Mouse (Mus musculus) embryonic facial prominence, embryonic 15.5 days (tissue): ENCODE results near the gene Prr7. TPM values are rescaled to one million over a fixed set of nuclear protein-coding genes. Genes with fewer than 3 reads are reported as not detected.
A peak's percentile ranks its signal among the peaks of the same experiment; 100 is the strongest.

Experiments used
- ATAC-seq: fragments of 200-750 bp; cut with Nextera tagmentation; 2 replicates; pipeline ENCODE4 v1.8.0; 2017; ENCODE audit warnings: low read depth, moderate TSS enrichment; ENCODE audit not compliant: insufficient number of reproducible peaks, low FRiP score, low TSS enrichment
- H3K27ac ChIP-seq: fragments of 300-500 bp; sonication (generic); replicated peaks from 2 replicates; pipeline ENCODE4 v1.5.1; 2015; ENCODE audit warnings: mild to moderate bottlenecking, inconsistent platforms
- H3K27me3 ChIP-seq: fragments of 300-500 bp; sonication (generic); 2 replicates; pipeline ENCODE4 v1.6.1; 2015; ENCODE audit warnings: inconsistent platforms
- H3K36me3 ChIP-seq: fragments of 300-500 bp; sonication (generic); 2 replicates; pipeline ENCODE4 v1.6.1; 2015; ENCODE audit warnings: mild to moderate bottlenecking, inconsistent platforms
- H3K4me1 ChIP-seq: fragments of 300-500 bp; sonication (generic); 2 replicates; pipeline ENCODE4 v1.6.1; 2015; ENCODE audit warnings: inconsistent platforms
- H3K4me2 ChIP-seq: fragments of 300-500 bp; sonication (generic); replicated peaks from 2 replicates; pipeline ENCODE4 v1.6.1; 2015; ENCODE audit warnings: mild to moderate bottlenecking, inconsistent platforms
- H3K4me3 ChIP-seq: fragments of 300-500 bp; sonication (generic); replicated peaks from 2 replicates; pipeline ENCODE4 v1.5.1; 2015; ENCODE audit warnings: mild to moderate bottlenecking, inconsistent platforms
- H3K9ac ChIP-seq: fragments of 300-500 bp; sonication (generic); 2 replicates; pipeline ENCODE4 v1.6.1; 2015; ENCODE audit warnings: inconsistent platforms
- H3K9me3 ChIP-seq: fragments of 300-500 bp; sonication (generic); replicated peaks from 2 replicates; pipeline ENCODE4 v1.6.1; 2016; ENCODE audit warnings: inconsistent platforms
- WGBS: fragments of 180-500 bp; shearing (Covaris S2); methylation state at CpG from one replicate; pipeline ENCODE4 v1.1.7; 2015; 5-methylcytosine and 5-hydroxymethylcytosine counted together
- polyA plus RNA-seq: library from polyadenylated mRNA; unstranded; fragments of >200 nt; fragmentation: Nextera tagmentation; extraction: Ambion mirVana; gene quantifications from 2 replicates; pipeline ENCODE4 v1.2.1, GENCODE M21; 2015

Gene Prr7
- polyA plus RNA-seq, 1 experiment from 2014 or later, result 1.5 TPM

GRCm38 (mm10) chr13:55479929-55480328, 15.9 kb downstream of the Prr7 start:
- Histone ChIP-seq H3K27me3 (no peaks in the 10 kb centered on the region), H3K4me1 (peaks cover 31% of the 10 kb centered on the region), H3K4me3 (no peak overlapping the region), H3K9me3 (no peaks in the 10 kb centered on the region), H3K27ac (no peak overlapping the region), H3K36me3 (peaks cover 70% of the 10 kb centered on the region), H3K9ac (no peak overlapping the region), H3K4me2 (no peak overlapping the region)
- no peak for ATAC-seq

GRCm38 (mm10) chr13:55482542-55482941, 18.5 kb downstream of the Prr7 start:
- 71% methylated on average over 7 of the region's 7 CpGs for WGBS
- H3K9ac ChIP-seq, result no peak overlapping the region
- H3K9me3 ChIP-seq, result no peaks in the 10 kb centered on the region
- H3K27me3 ChIP-seq, result no peaks in the 10 kb centered on the region
- peak overlapping the region; percentile 45; the same call in 1 of the 2 replicates for H3K27ac ChIP-seq
- no peak overlapping the region for H3K4me3 ChIP-seq
- no peak for ATAC-seq
- H3K4me1 ChIP-seq, result peaks cover 49% of the 10 kb centered on the region
- H3K4me2 ChIP-seq, result no peak overlapping the region
- peaks cover 45% of the 10 kb centered on the region for H3K36me3 ChIP-seq

- H3K27me3 ChIP-seq, result no peaks in the 10 kb centered on the region
- ATAC-seq, result no peak
- H3K4me3 ChIP-seq, result no peak overlapping the region
- H3K9me3 ChIP-seq, result no peaks in the 10 kb centered on the region
- H3K4me2 ChIP-seq, result no peak overlapping the region
- peaks cover 51% of the 10 kb centered on the region for H3K4me1 ChIP-seq
- H3K36me3 ChIP-seq, result peaks cover 40% of the 10 kb centered on the region
- no peak overlapping the region for H3K9ac ChIP-seq
- WGBS, result 44% methylated on average over 9 of the region's 9 CpGs
- H3K27ac ChIP-seq, result peak overlapping the region; percentile 45
Measured at GRCm38 (mm10) chr13:55483071-55483470, 19.0 kb downstream of the Prr7 start.

- Histone ChIP-seq H3K9me3 (no peaks in the 10 kb centered on the region), H3K4me3 (no peak overlapping the region), H3K27ac (peak overlapping the region; percentile 45; the same call in 1 of the 2 replicates), H3K36me3 (peaks cover 40% of the 10 kb centered on the region), H3K9ac (no peak overlapping the region), H3K4me1 (peaks cover 54% of the 10 kb centered on the region), H3K4me2 (no peak overlapping the region), H3K27me3 (no peaks in the 10 kb centered on the region)
- ATAC-seq, result no peak
- WGBS, result 44% methylated on average over 15 of the region's 15 CpGs
Measured at GRCm38 (mm10) chr13:55483593-55483992, 19.5 kb downstream of the Prr7 start.

- H3K36me3 ChIP-seq, result peaks cover 34% of the 10 kb centered on the region
- H3K27me3 ChIP-seq, result no peaks in the 10 kb centered on the region
- peaks cover 54% of the 10 kb centered on the region for H3K4me1 ChIP-seq
- no peak overlapping the region for H3K9ac ChIP-seq
- peak overlapping the region; percentile 6; the same call in 1 of the 2 replicates for H3K4me3 ChIP-seq
- no peak for ATAC-seq
- peak overlapping the region; percentile 80; the same call in 1 of the 2 replicates for H3K4me2 ChIP-seq
- H3K9me3 ChIP-seq, result no peaks in the 10 kb centered on the region
- H3K27ac ChIP-seq, result no peak overlapping the region
- 26% methylated on average over 7 of the region's 7 CpGs for WGBS
Measured at GRCm38 (mm10) chr13:55484520-55485088, 20.5 kb downstream of the Prr7 start.

- Histone ChIP-seq H3K9ac (peak overlapping the region; percentile 98; the same call in 1 of the 2 replicates), H3K4me1 (peaks cover 54% of the 10 kb centered on the region), H3K4me3 (peak overlapping the region; percentile 99), H3K4me2 (peak overlapping the region; percentile 80), H3K27ac (peak overlapping the region; percentile 89; the same call in 1 of the 2 replicates), H3K9me3 (no peaks in the 10 kb centered on the region), H3K36me3 (peaks cover 17% of the 10 kb centered on the region), H3K27me3 (no peaks in the 10 kb centered on the region)
- 34% methylated on average over 14 of the region's 14 CpGs for WGBS
- ATAC-seq, result no peak
Measured at GRCm38 (mm10) chr13:55486029-55486794, 22.1 kb downstream of the Prr7 start.

- H3K9ac ChIP-seq, result peak overlapping the region; percentile 98
- peak; percentile 18; the same call in 1 of the 2 replicates for ATAC-seq
- H3K4me1 ChIP-seq, result peaks cover 54% of the 10 kb centered on the region
- H3K36me3 ChIP-seq, result peaks cover 10% of the 10 kb centered on the region
- H3K27me3 ChIP-seq, result no peaks in the 10 kb centered on the region
- H3K4me2 ChIP-seq, result peak overlapping the region; percentile 80
- H3K4me3 ChIP-seq, result peak overlapping the region; percentile 99
- H3K27ac ChIP-seq, result peak overlapping the region; percentile 89
- under 1% methylated on average over 29 of the region's 29 CpGs for WGBS
- no peaks in the 10 kb centered on the region for H3K9me3 ChIP-seq
Measured at GRCm38 (mm10) chr13:55486916-55487577, 23.0 kb downstream of the Prr7 start.

- H3K27me3 ChIP-seq, result no peaks in the 10 kb centered on the region
- no peaks in the 10 kb centered on the region for H3K9me3 ChIP-seq
- H3K4me3 ChIP-seq, result peak within 1 kb of the TSS; percentile 99
- H3K4me1 ChIP-seq, result peaks cover 48% of the 10 kb centered on the region
- H3K4me2 ChIP-seq, result peak within 1 kb of the TSS; percentile 80
- peaks cover 2% of the 10 kb centered on the region; the same call in 1 of the 2 replicates for H3K36me3 ChIP-seq
- H3K27ac ChIP-seq, result peak within 1 kb of the TSS; percentile 89
- under 1% methylated on average over 66 of the region's 83 CpGs for WGBS
- peak; percentile 90 for ATAC-seq
- H3K9ac ChIP-seq, result peak within 1 kb of the TSS; percentile 98
Measured at GRCm38 (mm10) chr13:55487578-55488498, 23.8 kb downstream of the Prr7 start, which contains the start of gene Dbn1. TSS of gene Dbn1 (minus strand) at chr13:55488111.

- H3K4me2 ChIP-seq, result no peak overlapping the region
- WGBS, result 21% methylated on average over 2 of the region's 2 CpGs
- H3K9ac ChIP-seq, result no peak overlapping the region
- no peaks in the 10 kb centered on the region for H3K27me3 ChIP-seq
- no peak overlapping the region for H3K4me3 ChIP-seq
- H3K36me3 ChIP-seq, result peaks cover 13% of the 10 kb centered on the region
- no peak overlapping the region for H3K27ac ChIP-seq
- no peaks in the 10 kb centered on the region for H3K9me3 ChIP-seq
- H3K4me1 ChIP-seq, result peaks cover 26% of the 10 kb centered on the region
- no peak for ATAC-seq
Measured at GRCm38 (mm10) chr13:55494257-55494656, 30.2 kb downstream of the Prr7 start.

GRCm38 (mm10) chr13:55494883-55495621, 31.0 kb downstream of the Prr7 start:
- no peaks in the 10 kb centered on the region for H3K27me3 ChIP-seq
- H3K4me3 ChIP-seq, result no peak overlapping the region
- H3K27ac ChIP-seq, result no peak overlapping the region
- H3K36me3 ChIP-seq, result peaks cover 13% of the 10 kb centered on the region
- H3K9ac ChIP-seq, result no peak overlapping the region
- ATAC-seq, result peak; percentile 58; the same call in 1 of the 2 replicates
- 17% methylated on average over 18 of the region's 18 CpGs for WGBS
- H3K4me1 ChIP-seq, result peaks cover 26% of the 10 kb centered on the region
- no peak overlapping the region for H3K4me2 ChIP-seq
- no peaks in the 10 kb centered on the region for H3K9me3 ChIP-seq
